Mouse (Mus musculus) frontal cortex, postnatal 14 days (tissue): ENCODE results near the gene Gm10600.
"Not testable (repeated sequence)": the region's sequence is repeated elsewhere in the genome, so short reads cannot be mapped to it uniquely, and the experiment has no call there.

Source experiments
- DNase-seq, 2 experiments: peaks; one replicate each; pipeline ENCODE4 v3.0.0; 2022; ENCODE audit warnings: low spot score in 2 of 2

The Gm10600 gene

GRCm38 (mm10) chr4:42240339-42240738 is at the start of gene Gm10600:
TSS of gene Gm10600 (plus strand) at chr4:42240639.
- not testable (repeated sequence) for DNase-seq

GRCm38 (mm10) chr4:42255467-42255866 is 15.0 kb downstream of the Gm10600 start, which contains the start of gene Ccl21b:
TSS of gene Ccl21b (plus strand) at chr4:42255767.
- not testable (repeated sequence) for DNase-seq
